Mouse (Mus musculus): ENCODE data around the gene Pctp.

Pctp gene

DNA sequence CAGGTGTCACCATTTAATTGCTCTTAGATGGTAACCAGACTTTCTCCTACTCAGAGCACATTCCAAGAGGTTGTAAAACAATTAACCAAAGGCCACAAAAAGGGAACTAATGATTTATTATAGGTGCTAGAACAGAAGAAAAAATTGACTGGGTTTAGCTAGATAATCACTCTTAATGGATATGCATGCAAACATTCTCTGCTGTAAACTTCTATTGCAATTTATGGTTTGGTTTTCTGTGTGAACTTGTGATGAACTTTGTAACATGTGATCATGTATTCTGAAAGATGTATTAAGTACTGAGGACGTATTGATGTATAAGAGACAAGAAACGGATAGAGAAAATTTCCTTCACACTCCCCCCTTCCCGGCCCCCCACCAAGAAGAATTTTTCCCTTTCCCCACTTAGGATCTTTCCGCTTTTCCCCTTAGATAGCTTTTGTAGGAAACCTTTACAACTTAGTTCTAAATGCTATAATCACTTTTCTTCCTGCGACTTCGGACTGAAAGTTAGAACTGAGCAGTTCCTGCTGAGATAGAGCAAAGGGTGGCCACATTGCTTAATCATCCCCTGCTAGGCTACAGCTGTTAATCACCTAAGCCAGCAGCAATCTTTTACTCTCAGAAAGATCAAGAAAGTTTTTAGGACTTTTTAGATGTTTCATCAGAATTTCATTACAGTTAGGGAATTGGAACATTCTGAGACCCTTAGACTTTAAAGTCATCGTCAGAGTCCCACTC lies 5.3 kb upstream of the Pctp start:
- no peak for ATAC-seq (ENCODE audit: low TSS enrichment)

DNA sequence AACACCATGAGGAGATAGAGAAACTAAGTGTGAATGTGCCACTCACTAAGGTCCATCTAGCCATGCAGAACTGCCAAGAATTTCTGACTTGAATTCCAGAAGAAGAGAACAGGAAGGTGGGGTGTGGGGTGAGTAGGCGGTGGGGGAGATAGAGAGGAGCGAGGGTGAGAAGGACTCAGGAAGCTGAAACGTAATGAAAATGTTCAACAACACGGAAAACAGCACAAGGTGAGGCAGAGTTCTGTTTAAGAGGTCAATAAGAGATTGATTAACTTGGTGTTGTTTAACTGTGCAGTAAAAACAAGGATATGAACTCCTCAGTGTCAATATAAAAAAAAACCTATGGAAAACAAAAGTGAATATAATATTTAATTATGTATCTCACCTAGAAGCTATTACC lies 3.4 kb upstream of the Pctp start:
- ATAC-seq (ENCODE audit: low TSS enrichment), result no peak

DNA sequence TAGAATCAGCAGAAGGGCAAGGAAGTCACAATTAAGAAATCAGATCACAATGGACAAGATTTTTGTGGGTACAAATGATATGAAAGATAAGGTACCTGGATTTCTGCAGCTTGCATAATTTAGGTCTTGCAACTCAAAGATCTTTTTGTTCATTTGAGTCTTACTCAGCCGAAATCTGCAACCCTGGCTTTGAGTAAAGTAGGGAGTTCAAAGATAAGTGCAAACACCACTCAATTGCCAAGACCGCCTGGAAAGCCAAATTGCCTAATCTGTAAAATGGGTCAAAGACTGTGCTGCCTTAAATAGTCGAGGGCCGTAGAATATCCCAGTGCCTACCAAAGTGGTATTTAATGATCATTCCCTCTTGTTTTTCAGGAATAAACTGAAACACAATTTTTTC lies 692 bp upstream of the Pctp start:
- no peak for ATAC-seq (ENCODE audit: low TSS enrichment)

DNA sequence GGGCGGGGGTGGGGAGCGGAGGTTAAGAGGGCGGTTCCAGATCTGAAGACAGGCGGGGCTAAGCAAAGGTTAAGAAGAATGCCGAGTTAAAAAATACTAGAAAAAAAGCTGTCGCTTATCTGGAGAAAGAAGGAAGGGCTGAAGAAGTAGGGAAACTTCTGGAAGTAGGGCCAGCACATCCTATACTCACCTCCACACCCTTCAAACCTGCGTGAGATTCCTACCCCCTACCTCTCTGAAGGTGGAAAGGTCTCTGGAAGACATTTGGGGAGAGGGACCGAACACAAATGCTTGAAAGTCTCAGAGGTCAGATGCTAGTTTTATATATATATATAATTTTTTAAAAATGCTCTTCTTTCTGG lies 274 bp upstream of the Pctp start:
- ATAC-seq (ENCODE audit: low TSS enrichment), result no peak

DNA sequence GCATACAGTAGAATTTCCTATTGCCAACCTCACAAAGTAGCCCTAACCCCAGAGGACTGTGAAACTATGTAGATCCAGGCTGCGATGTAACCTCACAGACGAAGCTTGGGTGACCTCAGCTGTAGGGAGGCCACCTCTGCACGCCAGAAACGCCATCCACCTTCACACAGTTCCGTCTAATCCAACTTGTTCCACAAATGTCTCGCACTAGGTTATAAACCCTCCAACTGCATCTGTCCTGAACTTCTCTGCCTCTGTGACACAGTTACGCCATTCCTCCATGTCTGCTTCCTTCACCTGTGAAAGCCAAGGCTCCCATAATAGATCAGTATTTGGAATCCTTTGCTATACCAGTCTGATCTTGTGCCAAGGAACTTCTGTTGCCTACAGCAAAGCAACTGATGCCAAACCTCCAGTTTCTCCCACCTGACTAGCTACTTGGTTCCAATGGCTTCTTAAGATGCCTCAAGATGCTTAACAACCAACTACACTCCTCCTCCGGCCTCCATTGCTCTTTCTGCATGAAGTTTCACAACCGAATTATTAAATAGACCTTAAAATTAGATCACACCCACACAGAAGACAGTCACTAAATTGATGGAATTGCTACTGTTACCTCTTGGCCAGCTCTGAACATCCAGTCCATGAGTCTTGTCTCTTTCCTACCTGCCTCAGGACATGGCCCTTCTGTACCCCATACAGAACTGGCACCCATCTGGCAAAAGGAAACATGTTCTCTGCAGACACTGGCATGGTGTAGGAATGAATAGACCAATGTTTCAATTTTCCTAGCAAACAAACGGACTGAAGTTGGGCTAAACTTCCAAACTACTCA lies 1.1 kb downstream of the Pctp start:
- ATAC-seq (ENCODE audit: low TSS enrichment), result no peak; the same call in 1 of the 2 replicates

DNA sequence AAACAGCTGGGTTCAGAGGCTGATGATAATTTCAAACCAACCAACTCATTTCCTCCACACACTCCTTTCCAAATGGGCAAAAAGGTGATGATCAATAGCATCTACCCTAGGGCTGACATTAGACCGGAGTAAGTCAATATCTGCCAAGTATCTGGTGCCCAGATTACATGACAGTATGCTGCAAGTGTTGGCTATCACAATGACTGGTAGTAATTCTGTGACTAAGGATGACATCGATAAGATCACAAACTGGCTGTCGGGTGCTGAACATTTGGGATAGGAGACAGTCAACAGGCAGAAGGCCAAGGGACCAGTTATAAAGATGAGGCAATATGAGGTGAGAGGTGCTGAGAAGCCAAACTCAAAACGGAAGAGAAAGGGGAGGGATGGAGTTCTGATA lies 2.0 kb downstream of the Pctp start:
- no peak for ATAC-seq (ENCODE audit: low TSS enrichment)

DNA sequence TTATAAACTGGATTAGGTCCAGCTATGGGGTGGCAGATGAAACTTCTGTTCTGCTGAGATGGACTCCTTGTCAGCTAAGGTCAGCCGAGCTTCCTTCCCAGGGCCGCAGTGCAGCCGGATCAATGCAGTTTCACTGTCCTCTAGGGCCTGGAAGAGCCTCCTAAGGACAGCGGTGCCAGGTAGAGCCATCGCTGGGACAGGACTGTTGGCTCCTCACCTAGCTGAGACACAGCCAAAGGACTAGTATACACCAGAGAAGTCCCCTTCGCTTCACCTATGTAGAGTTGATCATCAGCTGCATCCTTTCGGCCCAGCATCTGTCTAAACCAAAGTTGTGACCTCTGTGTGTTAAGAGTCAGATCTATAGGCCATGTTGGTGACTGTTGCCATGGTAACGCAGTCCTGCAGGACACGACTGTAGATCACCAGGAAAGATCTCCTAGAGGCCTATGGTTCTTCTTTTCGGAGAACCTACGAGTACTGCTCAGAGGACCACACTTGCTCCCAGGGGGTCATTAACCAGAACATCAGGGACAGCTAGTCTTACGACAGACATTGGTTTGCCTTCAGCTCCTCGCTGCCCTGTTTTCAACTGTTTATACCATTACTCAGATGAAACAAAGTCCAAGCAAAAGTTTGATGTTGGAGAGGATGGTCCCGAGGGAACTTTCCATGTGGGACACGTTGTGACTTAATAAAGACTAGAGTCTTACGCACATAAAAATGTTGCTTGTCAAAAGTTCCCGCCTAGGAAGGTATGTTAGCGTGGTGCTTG lies 3.5 kb downstream of the Pctp start:
- ATAC-seq (ENCODE audit: low TSS enrichment), result no peak

DNA sequence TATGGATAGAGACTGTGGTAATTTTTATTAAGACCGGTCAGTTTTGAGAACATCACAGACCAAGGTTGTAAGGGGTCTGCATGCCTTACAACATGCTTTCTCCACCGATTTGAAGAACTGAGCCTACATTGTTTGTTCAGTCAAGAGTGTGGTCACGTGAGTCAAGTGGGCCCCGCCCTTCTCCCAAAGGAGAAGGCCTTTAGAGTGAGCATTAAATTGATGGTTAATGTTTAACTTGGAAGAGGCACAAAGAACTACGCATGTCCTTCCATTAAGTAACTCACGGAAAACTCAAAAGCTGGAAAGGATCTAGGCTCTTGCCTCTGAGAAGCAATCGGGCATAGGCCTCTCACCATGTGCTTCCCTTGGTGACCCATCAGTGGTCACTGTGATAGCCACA lies 5.8 kb downstream of the Pctp start:
- ATAC-seq (ENCODE audit: low TSS enrichment), result no peak

DNA sequence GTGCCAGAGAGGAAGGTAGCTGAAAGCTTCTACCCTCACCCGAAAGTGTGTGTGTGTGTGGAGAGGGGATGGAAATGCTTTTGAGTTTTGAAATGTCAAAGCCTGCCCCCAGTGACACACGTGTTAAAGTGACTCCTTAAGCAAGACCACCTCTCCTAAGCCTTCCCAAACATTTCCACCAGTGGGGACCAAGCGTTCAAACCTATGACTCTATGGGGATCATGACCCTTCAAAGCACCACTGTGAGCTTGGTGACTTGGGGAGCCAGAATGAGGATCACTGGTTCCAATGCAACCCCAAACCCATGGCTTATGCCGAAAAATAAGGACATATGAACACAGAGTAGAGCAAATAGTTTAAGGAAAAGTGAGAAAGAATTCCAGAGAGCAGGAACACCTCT lies 6.3 kb downstream of the Pctp start:
- ATAC-seq (ENCODE audit: low TSS enrichment), result no peak

DNA sequence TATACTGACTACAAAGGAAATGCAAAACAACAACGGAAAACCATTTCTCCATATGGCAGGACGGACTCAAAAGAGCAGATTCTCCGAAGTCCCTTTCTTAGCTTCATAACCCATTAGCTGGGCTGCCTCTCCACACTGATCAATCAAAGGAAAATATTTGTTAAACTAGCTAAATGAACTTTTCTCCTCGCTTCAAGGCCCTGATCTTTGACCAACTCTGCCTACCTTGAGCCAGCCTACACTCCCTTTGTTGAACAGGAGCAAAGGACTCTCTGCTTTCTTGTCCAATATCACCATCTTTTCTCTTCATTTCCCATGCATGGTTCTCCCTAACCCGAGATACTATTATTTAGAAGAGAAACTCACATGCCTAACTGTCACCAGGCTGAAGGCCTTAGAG lies 7.1 kb downstream of the Pctp start:
- no peak for ATAC-seq (ENCODE audit: low TSS enrichment)

DNA sequence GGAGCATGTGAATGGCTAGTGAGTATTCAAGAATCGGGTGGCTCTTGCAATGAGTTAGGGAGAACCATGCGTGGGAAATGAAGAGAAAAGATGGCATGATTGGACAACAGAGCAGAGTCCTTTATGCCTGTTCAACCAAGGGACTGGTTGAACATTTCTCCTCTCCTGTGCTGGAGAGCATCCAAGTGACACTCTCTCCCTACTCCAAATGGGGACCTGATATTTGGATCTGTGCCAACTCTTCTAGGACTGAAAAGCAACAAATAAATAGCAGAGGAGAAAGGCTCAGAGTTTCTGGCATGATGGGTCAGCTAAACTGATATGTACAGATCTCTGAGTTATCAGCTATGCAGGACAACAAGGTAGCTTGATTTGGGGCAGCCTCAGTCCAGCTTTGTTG lies 8.0 kb downstream of the Pctp start:
- ATAC-seq (ENCODE audit: low TSS enrichment), result no peak

DNA sequence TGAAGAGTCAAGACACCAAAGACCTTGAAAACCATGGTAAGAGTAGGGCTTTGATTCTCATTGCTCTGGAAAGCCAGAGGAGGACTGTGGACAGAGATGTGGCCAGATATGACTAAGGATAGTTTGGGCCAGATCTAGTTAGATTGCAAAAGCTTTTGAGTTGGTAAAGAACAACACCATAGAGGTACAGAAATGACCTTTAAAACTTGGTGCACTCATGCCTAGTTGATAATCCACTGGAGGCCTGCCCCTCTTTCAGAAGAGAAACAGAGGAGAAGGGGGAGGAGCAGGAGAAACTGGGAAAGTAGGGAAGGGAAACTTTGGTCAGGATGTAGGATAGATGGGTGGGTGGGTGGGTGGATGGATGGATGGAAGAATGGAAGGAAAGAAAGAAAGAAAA lies 11.0 kb downstream of the Pctp start:
- ATAC-seq (ENCODE audit: low TSS enrichment), result no peak

DNA sequence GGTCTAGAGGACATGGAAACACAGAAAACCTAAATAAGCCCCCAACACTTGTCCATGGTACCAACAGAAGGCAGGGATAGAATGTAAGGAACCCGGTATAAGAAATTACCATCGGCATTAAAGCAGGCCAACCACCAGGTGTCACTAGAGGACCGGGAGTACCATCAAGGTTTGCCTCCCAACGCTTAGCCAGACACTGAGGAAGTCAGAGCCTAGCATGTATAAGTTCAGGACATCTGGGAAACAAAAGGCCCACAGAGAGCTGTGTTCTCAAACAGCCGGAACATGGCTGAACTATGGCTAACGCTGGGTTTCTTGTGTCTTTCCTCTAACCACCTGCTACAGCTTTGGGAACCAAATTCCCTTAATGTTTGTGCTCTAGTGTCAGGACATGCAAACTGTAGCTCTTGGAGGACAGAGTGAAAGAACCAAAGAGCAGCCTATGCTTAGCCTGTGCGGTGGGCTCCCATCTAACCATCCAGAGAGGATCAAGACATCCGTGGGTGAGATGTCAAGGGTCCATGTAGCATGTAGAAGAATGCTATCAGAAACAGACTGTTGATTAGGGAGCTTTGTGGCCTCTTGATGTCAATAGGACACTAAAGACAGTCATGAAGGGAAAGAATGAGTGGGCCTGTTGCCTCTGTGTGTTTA lies 13.6 kb downstream of the Pctp start:
- ATAC-seq (ENCODE audit: low TSS enrichment), result peak; percentile 94

DNA sequence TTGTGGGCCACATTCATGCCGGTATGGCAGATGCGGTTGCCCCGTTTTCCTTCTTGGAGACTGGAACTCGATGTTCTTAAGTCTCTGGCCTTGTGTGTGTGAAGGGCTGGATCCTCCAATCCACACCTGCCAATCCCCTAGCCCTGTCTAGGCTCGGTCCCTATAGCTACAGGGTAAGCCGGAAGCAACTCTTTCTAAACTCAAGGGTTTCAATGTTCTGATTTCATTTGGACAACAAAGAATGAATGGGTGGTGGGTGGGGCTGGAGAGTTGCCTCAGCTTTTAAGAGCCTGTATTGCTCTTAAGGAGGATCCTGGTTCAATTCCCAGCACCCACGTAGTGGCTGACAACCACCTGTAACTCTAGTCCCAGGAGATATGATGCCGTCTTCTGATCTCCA lies 16.2 kb downstream of the Pctp start:
- no peak for ATAC-seq (ENCODE audit: low TSS enrichment)

DNA sequence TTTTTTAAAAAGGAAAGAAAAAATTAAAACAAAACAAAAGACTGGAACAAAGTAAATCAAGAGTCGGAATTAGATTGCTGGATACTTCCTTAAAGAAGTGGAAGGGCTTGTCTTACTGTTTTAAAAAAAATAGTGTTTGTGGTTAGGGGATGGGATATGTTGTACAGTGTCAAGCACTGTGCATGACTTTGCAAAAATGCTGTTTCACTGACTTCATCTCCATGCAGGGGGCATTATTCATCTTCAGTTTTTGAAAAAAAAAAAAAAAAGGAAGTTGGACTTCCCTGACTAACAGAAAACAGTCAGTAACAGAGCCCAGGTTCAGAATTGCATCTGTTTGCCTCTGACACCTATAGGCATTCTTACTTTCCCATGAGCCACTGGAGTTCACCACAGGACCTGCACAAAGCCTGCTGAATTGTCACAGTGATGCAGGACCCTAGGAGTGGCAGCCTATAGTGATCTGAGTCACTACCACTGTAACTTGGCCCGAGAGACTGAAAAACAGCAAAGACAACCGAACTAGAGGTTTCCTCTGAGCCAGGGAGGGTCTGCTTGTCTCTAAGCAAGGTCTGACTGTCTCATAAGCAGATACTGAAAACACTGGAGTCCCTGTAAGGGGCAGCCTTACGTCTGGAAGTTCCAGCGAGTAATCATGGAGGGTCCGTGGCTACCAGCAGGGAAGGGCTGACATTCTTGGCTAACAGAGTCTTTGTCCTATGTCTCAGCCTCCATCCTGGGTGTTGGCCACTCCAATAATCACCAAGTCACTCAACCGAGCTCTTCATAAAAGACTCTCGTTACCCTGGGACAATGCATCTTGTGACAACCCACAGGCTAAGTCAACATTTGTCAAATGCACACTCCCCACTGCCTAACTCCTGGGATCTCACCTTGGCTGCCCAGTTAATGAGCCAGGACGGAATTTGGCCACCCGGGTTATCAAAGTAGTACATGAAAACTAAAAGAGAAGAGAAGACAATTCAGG lies 17.2 kb downstream of the Pctp start:
- ATAC-seq (ENCODE audit: low TSS enrichment), result no peak

DNA sequence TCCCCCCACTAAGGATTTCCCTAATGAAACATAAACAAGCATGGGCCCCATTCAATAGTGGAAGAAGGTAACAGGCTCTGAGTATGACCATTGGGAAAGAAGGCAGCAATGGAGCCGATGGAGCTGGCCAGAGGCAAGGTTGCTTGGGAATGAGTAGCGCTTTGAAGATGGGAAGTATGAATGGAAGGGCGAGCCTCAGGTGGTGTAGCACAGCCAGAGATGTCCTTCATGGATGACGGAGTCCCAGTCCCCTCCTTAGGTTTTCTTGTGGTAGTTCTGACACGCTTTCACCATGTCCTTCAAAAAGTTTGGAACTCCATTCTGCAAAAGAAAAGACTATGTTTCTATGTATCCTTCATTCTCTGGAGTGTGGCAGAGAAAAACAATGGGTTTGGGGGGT lies 18.3 kb downstream of the Pctp start:
- ATAC-seq (ENCODE audit: low TSS enrichment), result no peak

DNA sequence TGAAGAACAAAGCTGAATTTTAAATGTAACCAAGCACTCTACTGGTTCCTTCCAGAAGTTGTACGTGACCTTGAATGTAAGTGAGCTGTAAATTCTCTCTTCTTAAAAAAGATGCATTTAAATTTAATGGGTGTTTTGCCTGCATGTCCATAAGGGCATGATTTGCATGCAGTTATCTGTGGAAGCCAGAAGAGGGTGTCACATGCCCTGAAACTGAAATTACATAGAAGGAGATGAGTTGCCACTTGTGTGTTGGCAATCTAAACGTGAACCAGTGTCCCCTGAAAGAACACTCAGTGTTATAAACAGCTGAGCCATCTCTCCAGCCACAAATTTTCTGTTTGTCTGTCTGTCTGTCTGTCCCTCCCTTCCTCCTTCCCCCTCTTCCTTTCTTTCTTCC lies 19.8 kb downstream of the Pctp start:
- ATAC-seq (ENCODE audit: low TSS enrichment), result no peak

DNA sequence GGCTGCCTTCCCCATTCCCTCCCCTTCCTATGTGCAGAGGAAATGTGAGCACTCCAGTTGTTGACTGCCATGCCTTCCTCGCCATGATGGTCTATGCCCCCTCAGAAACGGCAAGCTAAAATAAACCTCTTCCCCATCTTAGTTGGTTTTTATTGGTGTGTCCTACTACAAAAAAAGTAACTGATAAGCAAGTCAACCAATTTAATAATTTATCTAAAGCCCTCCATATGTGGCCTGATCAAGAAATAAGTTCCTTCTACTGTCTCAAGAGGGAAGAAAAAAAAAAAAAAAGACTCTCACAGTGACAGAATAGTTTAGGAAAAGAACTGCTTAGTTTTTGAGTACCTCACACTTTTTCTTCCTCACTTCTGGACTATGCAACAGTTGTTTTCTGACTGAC lies 22.6 kb downstream of the Pctp start:
- ATAC-seq (ENCODE audit: low TSS enrichment), result no peak

DNA sequence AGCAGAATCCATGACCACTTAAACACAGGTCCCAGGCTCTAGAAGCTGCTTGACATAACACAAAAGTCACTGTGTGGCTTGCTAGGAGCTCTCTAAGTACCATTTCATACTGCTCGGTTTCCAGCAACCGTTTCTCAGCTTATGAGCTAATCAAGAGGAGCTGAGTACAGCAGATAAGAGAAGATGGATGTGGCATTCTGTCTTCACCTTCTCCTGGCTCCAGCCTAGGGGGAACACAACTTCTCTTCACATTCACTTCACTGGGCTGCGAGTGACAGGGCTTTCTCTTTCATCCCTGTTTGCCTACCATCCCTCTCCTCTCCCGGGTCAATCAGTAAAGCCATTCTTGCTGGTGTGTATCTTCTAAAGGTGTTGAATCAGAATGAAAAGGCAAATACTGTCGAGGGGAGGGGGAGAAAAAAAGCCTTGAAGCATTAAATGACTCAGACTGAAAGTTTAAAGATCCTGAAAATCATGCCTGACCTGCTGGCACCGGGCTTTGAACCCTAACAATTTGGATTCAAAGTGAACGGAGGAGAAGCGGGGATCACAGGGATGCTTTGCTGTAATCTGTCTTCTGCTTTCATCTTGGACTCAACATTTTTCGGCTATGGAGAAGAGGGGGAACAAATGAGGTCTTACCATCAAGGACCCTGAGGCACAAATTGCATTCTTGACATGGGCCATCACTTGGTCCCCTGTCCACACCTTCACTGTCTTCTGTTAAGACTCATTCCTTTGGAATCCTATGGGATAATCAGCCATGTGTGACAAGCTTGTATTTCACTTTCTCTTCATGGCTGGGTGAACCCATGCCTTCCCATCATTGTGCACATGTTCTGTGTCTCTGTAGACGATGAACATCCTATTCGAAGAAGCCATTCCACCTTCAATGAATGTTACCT lies 23.5 kb downstream of the Pctp start:
- ATAC-seq (ENCODE audit: low TSS enrichment), result no peak

DNA sequence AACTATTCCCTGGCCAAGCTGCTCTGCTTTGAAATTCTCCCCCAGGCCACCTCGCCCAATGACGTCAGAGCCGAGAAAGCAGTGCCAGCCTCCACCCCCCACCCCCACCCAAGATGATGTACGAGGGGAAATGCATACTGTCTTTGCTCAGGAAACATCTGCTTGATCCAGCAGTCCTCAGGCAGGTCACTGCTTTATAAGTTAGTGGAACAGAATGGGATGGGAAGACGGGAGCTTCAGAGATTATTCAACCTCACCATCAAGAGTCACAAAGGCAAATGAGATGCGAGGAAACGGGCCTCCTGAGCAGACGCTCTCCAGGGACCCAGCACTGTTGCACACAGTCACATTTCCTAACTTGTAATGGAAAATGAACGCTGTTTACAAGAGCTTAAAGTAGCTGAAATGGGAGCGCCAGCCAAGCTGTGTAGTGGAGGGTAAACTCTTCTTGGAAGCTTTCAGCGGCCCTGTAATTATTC lies 24.3 kb downstream of the Pctp start:
- peak; percentile 20; the same call in 1 of the 2 replicates for ATAC-seq (ENCODE audit: low TSS enrichment)
